Mouse (Mus musculus): ENCODE data around the gene Trak1.
A peak's percentile ranks its signal among the peaks of the same experiment; 100 is the strongest.

The Trak1 gene

GRCm38 (mm10) chr9:121374076-121374863 is 77.0 kb downstream of the Trak1 start:
- peak; percentile 30 to 46 for DNase-seq

- no peak for DNase-seq
These were observed 77.6 kb downstream of the Trak1 start for GRCm38 (mm10) chr9:121374864-121375255.

- DNase-seq, result no peak
These were observed 78.8 kb downstream of the Trak1 start for GRCm38 (mm10) chr9:121376094-121376493.

- no peak for DNase-seq
These were observed 83.1 kb downstream of the Trak1 start for GRCm38 (mm10) chr9:121380310-121380920.

GRCm38 (mm10) chr9:121381678-121382297 is 84.5 kb downstream of the Trak1 start:
- no peak for DNase-seq

GRCm38 (mm10) chr9:121382568-121382967 is 85.3 kb downstream of the Trak1 start:
- DNase-seq, result peak; percentile 84 to 91

GRCm38 (mm10) chr9:121383180-121383586 is 85.9 kb downstream of the Trak1 start:
- DNase-seq, result peak in 1 of 2 experiments; percentile 42

- no peak for DNase-seq
These were observed 87.3 kb downstream of the Trak1 start for GRCm38 (mm10) chr9:121384620-121385019.

GRCm38 (mm10) chr9:121385091-121385748 is 87.9 kb downstream of the Trak1 start:
- peak; percentile 77 to 83 for DNase-seq

GRCm38 (mm10) chr9:121385749-121386350 is 88.5 kb downstream of the Trak1 start:
- DNase-seq, result peak; percentile 63 to 73

- DNase-seq, result no peak
These were observed 90.4 kb downstream of the Trak1 start for GRCm38 (mm10) chr9:121387539-121388272.

- peak in 1 of 2 experiments; percentile 23 for DNase-seq
These were observed 91.1 kb downstream of the Trak1 start for GRCm38 (mm10) chr9:121388273-121388931.

- DNase-seq, result no peak
These were observed 92.0 kb downstream of the Trak1 start for GRCm38 (mm10) chr9:121389258-121389657.

GRCm38 (mm10) chr9:121391898-121392297 is 94.6 kb downstream of the Trak1 start:
- DNase-seq, result no peak

GRCm38 (mm10) chr9:121392427-121392826 is 95.1 kb downstream of the Trak1 start:
- peak; percentile 69 to 83 for DNase-seq

- no peak for DNase-seq
These were observed 95.8 kb downstream of the Trak1 start for GRCm38 (mm10) chr9:121393104-121393503.

GRCm38 (mm10) chr9:121394882-121395281 is 97.6 kb downstream of the Trak1 start:
- no peak for DNase-seq

- DNase-seq, result peak in 1 of 2 experiments; percentile 56
These were observed 98.5 kb downstream of the Trak1 start for GRCm38 (mm10) chr9:121395812-121396211.

GRCm38 (mm10) chr9:121398100-121398760 is 100.9 kb downstream of the Trak1 start:
- peak; percentile 49 to 69 for DNase-seq

GRCm38 (mm10) chr9:121398761-121399160 is 101.5 kb downstream of the Trak1 start:
- no peak for DNase-seq

GRCm38 (mm10) chr9:121400608-121401007 is 103.3 kb downstream of the Trak1 start:
- no peak for DNase-seq
